Mouse (Mus musculus) left cerebral cortex, adult 9 months (tissue): ENCODE measurements at regions not wholly inside any gene's neighbourhood (a gene's known extent, or its start where the extent isn't known, plus 50 kb on each side); places are given as distances from the start of the nearest gene placed in this dataset.

Source experiments
- DNase-seq, 2 experiments: peaks; one replicate each; pipeline ENCODE4 v3.0.0; 2022; ENCODE audit warnings: low spot score in 2 of 2

DNA sequence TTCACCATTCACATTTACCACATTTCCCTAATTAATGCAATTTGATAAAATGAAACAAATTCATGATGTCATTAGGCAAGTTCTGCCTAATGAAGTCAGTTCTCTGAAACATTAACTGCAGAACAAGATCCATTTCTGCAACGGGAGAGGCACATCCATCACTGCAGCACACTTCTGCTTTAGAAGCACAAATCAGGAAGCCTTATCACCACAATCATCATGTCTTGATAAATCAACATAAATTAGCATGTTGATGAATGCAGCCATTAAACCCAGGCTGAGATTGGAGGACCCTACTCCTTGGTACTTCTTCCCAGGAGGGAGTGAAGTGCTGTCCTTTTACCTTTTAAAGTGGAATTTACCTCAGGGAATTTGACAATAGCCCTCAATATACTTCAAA, 1195.4 kb downstream of the Defb40 start:
- no peak for DNase-seq

DNA sequence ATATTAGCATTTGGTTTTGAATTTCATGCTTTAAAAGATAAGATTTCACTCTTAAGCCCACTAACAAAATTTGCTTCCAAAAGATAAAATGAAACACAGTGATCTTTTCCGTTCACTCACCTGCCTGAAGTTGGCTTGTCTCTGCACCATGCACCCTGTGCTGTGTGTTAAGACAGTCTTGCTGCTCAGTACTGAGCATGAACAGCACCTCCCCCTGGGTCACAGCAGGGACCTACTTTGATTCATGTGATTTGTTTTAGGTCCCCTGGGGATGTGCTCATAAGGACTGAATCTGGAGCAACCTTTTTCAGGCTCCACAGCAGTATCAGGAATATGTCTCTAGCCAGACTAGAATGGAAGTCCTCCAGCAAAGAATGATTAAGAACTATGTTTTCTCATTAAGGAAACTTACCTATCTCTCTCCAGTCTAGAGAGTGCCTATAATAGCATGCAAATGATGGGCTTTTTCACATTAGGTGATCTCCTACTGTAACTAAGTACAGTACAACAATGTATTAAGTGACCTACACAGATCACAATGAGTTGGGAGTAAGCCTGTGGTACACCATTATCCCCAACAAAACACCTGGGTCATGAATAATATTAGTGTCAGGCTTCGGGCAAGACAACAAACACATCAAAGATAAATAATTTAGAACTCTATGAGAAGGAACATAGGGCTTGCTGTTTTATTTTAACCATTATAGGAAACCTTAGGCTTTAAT, 1196.3 kb downstream of the Defb40 start:
- no peak for DNase-seq

GRCm38 (mm10) chr8:17775411-17775810, 1202.6 kb downstream of the Defb40 start:
- DNase-seq = no peak

DNA sequence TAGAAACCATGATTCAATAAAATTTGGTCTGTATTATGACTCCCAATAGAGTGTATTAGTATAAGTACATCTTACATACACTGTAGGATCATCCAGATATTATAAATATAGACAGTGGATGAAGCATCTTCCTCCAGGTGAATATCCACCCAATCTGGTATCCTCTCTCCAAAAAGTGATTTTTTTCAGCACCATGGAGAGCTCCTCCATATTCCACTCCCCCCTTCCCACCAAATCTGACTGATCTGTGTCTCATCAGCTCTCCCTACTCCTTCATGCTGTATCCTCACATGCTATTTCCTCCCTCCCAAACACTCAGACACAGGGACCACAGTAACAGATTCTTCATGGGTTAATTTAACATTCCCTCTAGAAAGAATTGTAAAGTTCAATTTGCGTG, 1204.7 kb downstream of the Defb40 start:
- DNase-seq = no peak

GRCm38 (mm10) chr8:17767441-17768007, 1210.5 kb downstream of the Defb40 start:
- DNase-seq = no peak

- DNase-seq = no peak
Measured at GRCm38 (mm10) chr8:17724672-17725071, 1253.4 kb downstream of the Defb40 start.

DNA sequence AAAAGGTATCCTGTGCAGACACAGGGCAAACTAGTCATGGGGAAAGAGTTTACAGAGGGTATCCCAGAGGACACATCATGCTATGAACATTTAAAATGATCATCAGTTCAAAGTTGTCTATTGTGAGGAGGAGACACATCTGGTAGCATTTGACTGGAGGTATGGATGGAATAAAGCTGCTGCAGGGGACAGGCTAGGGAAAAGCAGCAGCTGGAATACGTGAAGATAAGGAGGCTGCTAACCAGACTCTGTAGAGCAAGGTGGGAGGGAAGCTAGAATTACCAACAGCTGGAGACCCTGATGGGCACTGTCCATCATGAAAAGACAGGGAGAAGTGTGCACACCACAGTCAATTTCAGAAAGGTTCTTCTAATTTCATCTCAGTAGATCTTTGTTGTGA, 1268.9 kb downstream of the Defb40 start:
- no peak for DNase-seq

- no peak for DNase-seq
Measured at GRCm38 (mm10) chr8:17708409-17708808, 1269.6 kb downstream of the Defb40 start.

DNA sequence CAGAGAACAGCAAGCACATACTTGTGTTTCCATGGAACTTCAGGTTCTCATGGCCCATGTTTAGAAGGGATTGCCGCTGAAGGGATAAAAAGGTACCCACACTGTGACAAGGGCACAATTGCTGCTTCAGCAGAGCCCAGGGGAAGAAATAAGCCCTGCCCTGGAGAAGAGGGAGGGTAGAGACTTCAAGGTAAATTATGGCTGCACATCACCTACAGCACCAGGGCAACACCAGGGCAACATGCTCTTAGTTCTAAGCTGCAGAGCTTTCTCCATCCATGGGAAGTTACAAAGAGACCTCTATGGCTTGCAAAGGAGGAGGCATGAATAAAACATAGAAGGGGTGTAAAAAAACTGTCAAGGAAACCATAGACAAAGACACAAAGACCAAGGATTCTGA, 1273.8 kb downstream of the Defb40 start:
- no peak for DNase-seq

GRCm38 (mm10) chr8:17700362-17700761, 1277.7 kb downstream of the Defb40 start:
- peak; percentile 33 to 88 for DNase-seq

DNA sequence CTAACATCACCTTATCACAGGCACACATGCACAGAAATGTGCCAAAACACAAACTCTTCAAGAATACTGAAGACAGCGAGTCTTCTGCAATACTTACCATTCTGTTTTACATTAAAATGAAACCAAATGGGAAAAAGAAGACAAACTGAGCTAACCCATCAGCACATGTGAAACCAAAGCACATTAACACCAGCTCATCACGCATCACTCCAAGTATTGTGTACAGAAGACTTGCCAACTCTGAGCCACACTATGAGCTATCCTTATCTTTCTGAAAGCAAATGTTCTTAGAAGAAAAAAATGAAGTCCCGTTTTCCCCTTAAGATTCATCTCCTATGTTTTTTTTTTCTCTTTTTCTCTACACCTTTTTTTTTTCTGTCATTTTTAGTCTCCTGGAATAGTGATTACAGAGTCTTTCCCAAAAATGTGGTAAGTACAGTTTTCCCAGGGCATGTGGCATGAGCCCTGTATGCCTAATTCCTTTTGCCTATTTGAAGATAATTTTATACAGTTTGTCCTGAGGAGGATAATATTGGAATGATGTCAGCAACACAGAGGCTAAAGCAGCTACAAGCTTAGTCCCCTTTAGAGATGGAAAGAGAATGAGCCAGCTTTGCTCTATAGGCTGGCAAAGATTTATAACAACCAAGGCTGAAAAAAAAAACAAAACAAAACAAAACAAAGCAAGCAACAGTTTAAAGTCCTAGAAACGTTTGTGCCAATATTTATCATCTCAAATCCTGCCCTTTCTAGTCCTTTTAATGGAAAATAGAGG, 1287.8 kb downstream of the Defb40 start:
- DNase-seq = no peak

DNA sequence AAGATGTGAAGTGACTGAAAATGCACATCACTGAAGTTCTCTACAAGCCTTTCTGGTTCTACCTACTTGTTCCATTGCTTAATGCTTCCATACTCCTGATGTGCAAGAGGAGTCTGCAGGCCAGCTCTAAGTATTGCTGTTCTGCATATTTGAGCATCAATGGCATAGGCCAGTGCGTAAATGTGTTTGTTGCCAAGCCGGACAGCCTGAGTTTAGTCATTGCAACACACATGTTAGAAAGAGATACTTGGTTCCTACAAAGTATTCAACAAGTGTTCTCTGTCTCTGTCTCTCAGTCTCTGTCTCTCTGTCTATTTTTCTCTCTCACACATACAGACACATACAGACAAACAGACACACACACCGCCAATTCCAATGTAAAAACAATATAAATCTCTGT, 1288.4 kb downstream of the Defb40 start:
- DNase-seq = no peak

DNA sequence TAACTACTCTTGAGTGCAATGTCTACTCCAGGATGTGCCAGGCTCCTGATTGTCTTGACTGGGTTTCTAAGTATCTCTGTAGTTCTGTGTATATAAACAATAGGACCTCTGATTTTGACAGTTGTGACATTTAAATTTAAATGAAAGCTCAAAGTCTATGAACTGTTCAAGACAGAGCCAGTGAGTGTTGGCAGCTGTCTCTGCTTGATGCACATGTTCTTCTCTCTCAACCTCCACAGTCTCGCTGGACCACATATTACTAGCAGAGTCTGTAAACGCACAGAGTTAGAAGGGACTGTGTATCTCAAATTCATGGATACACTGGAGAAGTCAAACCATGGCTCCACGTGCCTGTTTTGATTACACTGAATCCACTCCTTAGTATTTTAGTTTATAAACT, 1291.0 kb downstream of the Defb40 start:
- DNase-seq = no peak

DNA sequence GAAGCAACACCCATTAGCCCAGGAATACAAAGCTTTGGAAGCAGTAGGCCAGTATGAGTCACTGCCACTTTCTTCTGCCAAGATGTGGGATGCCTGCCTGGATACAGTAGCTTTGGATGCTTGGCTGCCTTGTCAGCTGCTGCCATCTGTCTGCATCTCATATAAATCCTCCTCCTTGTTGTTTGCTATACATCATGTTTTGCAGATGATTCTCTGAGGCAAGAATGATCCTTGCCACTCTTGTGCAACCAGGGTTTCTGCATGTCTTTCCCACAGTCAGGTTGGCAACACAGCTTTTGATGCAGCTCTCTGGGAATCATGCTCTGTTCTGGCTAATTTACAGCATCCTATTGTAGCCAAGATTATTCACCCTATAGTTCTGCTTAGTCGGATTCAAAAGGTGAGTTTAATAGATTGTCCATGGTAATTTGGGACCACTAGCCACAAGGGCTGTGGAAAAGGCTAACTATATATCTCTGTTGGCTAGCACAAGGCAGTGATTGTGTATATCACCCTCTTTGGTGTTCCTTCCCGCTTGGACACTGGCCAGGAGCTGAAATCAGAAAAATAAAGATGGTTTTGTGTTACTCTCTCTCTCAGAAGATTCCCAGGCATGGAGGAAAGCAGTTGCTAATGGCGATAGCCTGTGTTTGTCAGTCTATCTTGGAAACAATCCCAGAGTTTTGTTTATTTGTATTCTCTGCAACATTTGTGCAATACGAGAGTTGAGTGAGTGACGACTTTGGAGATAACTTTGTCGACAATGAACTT, 1313.5 kb downstream of the Defb40 start:
- DNase-seq = peak; percentile 52 to 86

- no peak for DNase-seq
Measured at GRCm38 (mm10) chr8:17659753-17660361, 1318.2 kb downstream of the Defb40 start.

DNA sequence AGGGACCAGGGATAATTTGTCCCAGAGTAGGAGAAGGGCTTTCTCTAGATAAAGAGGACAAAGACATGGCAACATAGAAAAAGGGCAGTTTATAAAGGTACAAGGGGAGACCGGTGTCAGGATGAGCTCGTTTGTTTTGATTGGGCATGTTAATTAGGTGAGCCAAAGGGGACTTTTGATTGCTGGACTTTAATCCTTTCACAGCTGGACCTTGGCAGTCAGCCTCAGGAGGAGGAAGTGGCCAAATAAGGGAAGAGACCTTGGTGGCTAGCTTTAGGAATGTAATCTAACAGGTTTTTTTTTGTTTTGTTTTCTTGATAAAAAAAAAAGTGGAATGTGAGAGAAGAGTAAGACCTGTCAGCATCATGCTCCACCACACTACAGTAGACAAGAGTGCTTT, 1324.3 kb downstream of the Defb40 start:
- no peak for DNase-seq

- no peak for DNase-seq
Measured at GRCm38 (mm10) chr8:17647559-17647958, 1330.5 kb downstream of the Defb40 start.

- no peak for DNase-seq
Measured at GRCm38 (mm10) chr8:17621109-17621508, 1356.9 kb downstream of the Defb40 start.

DNA sequence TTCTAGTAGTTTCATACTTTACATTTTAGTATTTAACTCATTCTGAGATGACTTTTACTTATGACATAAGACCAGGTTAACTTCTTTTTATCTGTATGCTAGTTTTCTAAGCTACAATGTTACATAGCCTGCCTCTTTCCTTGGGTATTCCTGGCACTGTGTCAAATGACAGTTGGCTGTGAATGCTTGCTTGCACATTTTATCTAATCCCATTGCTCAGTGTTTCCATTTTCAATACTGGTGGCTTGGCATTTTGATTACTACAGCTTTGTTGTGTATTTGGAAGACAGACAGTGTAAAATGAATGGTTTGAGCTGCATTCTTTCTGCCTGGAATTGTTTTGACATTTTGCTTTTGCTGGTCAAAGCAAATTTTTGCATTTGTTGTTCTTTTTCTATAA, 1359.2 kb downstream of the Defb40 start:
- DNase-seq = no peak

DNA sequence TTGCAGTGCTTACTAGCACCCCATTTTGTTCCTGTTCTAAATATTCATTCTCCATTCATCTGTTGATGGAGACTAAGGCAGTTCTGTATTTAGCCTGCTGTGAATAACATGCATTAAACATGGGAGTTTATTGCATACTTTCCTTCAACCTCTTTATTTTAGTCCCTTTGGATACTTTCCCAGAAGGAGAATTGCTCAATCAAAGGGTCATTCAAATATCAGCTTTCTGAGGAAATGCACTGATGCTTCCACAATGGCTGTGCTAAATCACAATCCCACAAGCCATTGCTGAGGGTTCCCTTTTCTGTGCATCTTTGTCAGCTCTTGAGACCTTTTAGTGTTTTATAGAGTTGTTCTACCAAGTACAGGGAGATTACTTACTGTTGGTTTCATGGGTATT, 1359.9 kb downstream of the Defb40 start:
- no peak for DNase-seq

DNA sequence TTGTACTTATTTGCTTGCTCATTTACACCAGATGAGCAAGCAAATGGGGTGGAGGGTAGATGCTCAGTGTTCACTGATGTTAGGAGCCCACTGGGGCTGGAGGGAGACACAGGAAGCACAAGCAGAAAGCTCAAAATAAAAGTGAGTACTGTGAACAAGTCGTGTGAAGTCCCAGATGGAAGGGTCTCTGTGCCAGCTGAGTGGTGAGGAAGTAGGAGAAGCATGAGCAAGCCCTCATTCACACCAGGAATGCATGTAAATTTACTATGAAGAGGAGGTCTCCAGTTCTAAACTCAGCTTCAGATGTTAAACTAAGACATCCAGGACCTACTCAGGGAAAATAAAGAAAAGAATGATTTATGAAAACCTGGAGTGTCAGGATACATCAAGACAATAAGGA, 1375.2 kb downstream of the Defb40 start:
- DNase-seq = no peak

GRCm38 (mm10) chr8:17598736-17599135, 1379.3 kb downstream of the Defb40 start:
- DNase-seq = peak in 1 of 2 experiments; percentile 19
